Mouse (Mus musculus) forebrain, embryonic 16.5 days (tissue): ENCODE data around the gene Eri3. TPM values are rescaled to one million over a fixed set of nuclear protein-coding genes. Genes with fewer than 3 reads are reported as not detected.

Experiments used
- ATAC-seq: fragments of 200-750 bp; cut with Nextera tagmentation; 2 replicates; pipeline ENCODE4 v1.8.0; 2017; ENCODE audit warnings: mild to moderate bottlenecking, moderate library complexity
- H3K27ac ChIP-seq: fragments of 300-500 bp; sonication (generic); 2 replicates; pipeline ENCODE4 v1.5.1; 2014; ENCODE audit warnings: low read length, control low read depth
- H3K27me3 ChIP-seq: fragments of 300-500 bp; sonication (generic); replicated peaks from 2 replicates; pipeline ENCODE4 v1.6.1; 2014; ENCODE audit warnings: low read length; ENCODE audit not compliant: control insufficient read depth, insufficient read depth
- H3K36me3 ChIP-seq: fragments of 300-500 bp; sonication (generic); 2 replicates; pipeline ENCODE4 v1.6.1; 2014; ENCODE audit not compliant: control insufficient read depth, insufficient read depth
- H3K4me1 ChIP-seq: fragments of 300-500 bp; sonication (generic); replicated peaks from 2 replicates; pipeline ENCODE4 v1.6.1; 2014; ENCODE audit warnings: low read length; ENCODE audit not compliant: control insufficient read depth, insufficient read depth
- H3K4me2 ChIP-seq: fragments of 300-500 bp; sonication (generic); 2 replicates; pipeline ENCODE4 v1.6.1; 2014; ENCODE audit warnings: mild to moderate bottlenecking, low read length, control low read depth
- H3K4me3 ChIP-seq: fragments of 300-500 bp; sonication (generic); replicated peaks from 2 replicates; pipeline ENCODE4 v1.5.1; 2014; ENCODE audit warnings: mild to moderate bottlenecking, low read length, control low read depth
- H3K9ac ChIP-seq: fragments of 300-500 bp; sonication (generic); replicated peaks from 2 replicates; pipeline ENCODE4 v1.6.1; 2014; ENCODE audit warnings: low read depth, low read length, control low read depth
- H3K9me3 ChIP-seq: fragments of 300-500 bp; sonication (generic); 2 replicates; pipeline ENCODE4 v1.6.1; 2016; ENCODE audit warnings: low read length; ENCODE audit not compliant: control insufficient read depth
- WGBS: fragments of 180-500 bp; shearing (Covaris S2); extraction: QIAGEN DNeasy Blood & Tissue Kit; methylation state at CpG from one replicate; pipeline ENCODE4 v1.1.7; 2014; 5-methylcytosine and 5-hydroxymethylcytosine counted together
- polyA plus RNA-seq: library from polyadenylated mRNA; unstranded; fragments of >200 nt; fragmentation: Nextera tagmentation; extraction: Ambion mirVana; gene quantifications from 2 replicates; pipeline ENCODE4 v1.2.1, GENCODE M21; 2015

Eri3 gene
- polyA plus RNA-seq, 1 experiment from 2014 or later: 256 TPM

DNA sequence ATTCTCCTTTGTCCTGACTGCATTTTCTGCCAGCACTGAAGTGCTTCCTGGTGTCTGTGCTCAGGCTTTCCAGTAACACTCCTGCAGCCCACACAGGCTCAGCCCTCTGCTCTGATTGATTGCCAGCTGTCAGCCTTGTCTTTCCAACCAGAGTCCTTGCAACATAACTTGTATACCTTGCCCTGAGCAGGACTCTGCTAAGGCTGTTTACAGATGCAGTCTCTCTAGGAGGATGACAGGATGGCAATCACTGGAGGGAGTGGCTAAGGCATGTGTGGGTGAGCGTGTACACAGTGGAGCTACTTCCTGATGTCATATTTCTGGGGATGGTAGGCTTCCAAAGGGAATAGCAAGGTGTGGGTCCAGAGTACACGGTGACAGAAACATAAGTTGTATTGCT, 95.7 kb downstream of the Eri3 start:
- ATAC-seq: peak; percentile 13; the same call in 1 of the 2 replicates

DNA sequence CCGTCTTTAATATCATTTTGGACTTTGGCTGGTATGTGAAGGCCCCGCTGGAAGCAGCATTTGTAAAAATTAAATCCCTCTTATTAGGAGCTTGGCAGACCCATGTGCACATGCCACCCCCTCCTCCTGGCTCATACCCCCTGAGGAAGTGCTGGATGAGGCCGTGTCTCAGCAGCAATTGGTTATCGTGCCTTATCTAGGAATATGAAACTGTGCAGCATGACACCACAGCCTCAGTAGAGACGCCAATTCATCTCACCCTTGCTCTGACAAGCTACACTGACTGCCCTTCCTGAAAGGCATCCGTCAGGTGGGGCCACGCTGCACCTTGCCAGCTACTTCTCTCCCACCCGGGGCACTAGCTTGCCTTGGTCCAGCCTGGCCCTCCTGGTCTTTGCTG, 96.3 kb downstream of the Eri3 start:
- Histone ChIP-seq H3K36me3 (no peaks in the 10 kb centered on the region), H3K27ac (0 out of 2 replicates have a peak overlapping the region, but pooled peaks have one; percentile 9), H3K4me3 (no peak overlapping the region), H3K9ac (0 out of 2 replicates have a peak overlapping the region, but pooled peaks have one; percentile 1), H3K4me1 (peaks cover 46% of the 10 kb centered on the region), H3K9me3 (no peaks in the 10 kb centered on the region), H3K4me2 (no peak overlapping the region), H3K27me3 (no peaks in the 10 kb centered on the region)
- WGBS: 41% methylated on average over 8 of the region's 8 CpGs
- ATAC-seq: no peak

More for the DNA sequence above, 95.7 kb downstream of the Eri3 start:
- H3K27me3 ChIP-seq: no peaks in the 10 kb centered on the region
- peak overlapping the region; percentile 15; the same call in 1 of the 2 replicates for H3K9ac ChIP-seq
- H3K4me1 ChIP-seq: peaks cover 43% of the 10 kb centered on the region
- H3K27ac ChIP-seq: peak overlapping the region; percentile 63
- H3K4me3 ChIP-seq: no peak overlapping the region
- 44% methylated on average over 2 of the region's 2 CpGs for WGBS
- H3K4me2 ChIP-seq: no peak overlapping the region
- H3K36me3 ChIP-seq: no peaks in the 10 kb centered on the region
- H3K9me3 ChIP-seq: no peaks in the 10 kb centered on the region

DNA sequence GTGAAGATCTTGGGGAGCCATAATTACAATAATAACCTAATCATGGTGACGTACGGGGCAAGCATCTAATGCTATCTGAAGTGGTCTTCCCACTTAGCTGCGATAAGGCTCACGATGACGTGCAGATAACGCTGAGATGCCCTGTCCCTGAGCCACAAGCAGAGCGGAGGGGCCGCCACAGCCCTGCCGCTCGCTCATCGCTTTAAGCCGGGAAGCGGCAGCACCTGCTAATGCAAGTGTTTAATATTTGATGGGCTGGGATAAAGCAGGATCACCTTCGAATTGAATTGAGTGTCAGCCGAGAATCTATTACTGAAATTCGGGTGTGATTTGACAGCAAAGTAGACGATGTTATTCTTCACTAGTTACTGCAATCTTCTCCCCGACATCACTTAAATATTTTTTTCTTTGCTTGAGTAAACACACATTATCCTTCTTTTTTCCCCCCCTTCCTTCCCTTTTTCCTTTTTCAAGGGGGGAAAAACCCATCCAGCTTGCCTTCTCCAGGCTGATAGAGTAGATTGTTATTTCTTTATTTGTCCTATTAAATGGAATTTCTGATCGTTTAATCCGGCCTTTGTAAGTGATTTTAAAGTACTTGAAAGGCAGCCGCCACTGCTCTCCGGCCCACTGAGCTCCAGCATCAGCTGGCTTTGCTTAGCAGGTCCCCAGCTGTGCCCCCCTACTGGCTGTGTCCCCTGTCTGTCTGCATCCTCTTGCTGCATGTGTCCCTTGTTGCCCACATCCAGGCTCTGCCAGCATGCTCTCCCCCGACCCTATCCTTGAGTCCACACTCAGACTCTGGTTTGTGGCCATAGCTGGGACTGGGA, 97.0 kb downstream of the Eri3 start:
- Histone ChIP-seq H3K4me1 (peaks cover 52% of the 10 kb centered on the region), H3K4me2 (no peak overlapping the region), H3K36me3 (no peaks in the 10 kb centered on the region), H3K9ac (0 out of 2 replicates have a peak overlapping the region, but pooled peaks have one; percentile 1), H3K4me3 (no peak overlapping the region), H3K27ac (no peak overlapping the region), H3K9me3 (no peaks in the 10 kb centered on the region), H3K27me3 (no peaks in the 10 kb centered on the region)
- no peak for ATAC-seq
- 18% methylated on average over 23 of the region's 23 CpGs for WGBS

DNA sequence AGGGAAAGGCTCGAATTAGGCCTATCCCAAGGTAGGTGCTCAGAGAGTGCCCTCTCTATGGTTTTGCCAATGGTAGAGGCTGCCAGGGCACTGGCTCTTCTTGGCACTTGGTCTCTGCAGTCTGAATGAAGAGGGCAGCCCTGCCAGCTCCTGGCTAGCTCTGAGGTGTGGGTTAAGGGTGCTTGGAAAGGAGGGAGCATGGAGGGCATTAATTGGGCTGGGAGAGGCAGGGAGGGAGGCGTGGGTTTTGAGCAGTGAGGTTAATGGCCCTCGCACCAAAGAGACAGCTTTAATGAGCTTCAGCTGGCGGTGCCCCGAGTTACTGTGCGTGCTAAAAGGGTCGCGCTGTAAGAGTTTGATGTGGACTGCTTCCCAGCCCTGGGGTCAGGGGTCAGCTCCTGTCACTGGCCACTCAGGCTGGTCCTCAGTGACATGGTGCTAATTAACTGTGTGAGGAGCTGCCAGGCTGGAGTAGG, 101.5 kb downstream of the Eri3 start:
- Histone ChIP-seq H3K27me3 (no peaks in the 10 kb centered on the region), H3K4me2 (no peak overlapping the region), H3K27ac (no peak overlapping the region), H3K9me3 (no peaks in the 10 kb centered on the region), H3K9ac (no peak overlapping the region), H3K4me3 (no peak overlapping the region), H3K4me1 (peaks cover 47% of the 10 kb centered on the region), H3K36me3 (no peaks in the 10 kb centered on the region)
- WGBS: 13% methylated on average over 8 of the region's 8 CpGs
- ATAC-seq: peak; percentile 62

DNA sequence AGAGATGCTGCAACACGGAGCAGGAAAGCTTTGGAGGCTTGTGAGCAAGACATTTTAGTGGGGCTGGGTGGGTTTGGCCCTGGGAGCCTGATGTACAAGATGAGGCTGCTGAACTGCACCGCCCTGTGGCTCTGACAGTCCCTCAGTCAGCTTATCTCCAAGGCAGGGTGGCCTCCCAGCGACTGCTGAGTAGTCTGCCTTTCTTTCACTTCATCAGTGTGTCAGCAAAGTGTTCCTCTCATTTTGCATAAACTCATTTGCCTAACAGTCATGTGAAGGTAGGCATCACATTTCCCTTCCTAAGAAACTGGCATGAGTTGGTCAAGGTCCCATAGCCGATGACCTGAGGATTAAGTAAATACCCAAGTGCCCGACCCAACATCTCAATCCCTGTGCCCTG, 102.6 kb downstream of the Eri3 start:
- Histone ChIP-seq H3K27me3 (no peaks in the 10 kb centered on the region), H3K9me3 (no peaks in the 10 kb centered on the region), H3K4me1 (peaks cover 47% of the 10 kb centered on the region), H3K4me2 (no peak overlapping the region), H3K4me3 (no peak overlapping the region), H3K9ac (no peak overlapping the region), H3K36me3 (no peaks in the 10 kb centered on the region), H3K27ac (no peak overlapping the region)
- ATAC-seq: no peak
- WGBS: 54% methylated on average over 5 of the region's 5 CpGs

DNA sequence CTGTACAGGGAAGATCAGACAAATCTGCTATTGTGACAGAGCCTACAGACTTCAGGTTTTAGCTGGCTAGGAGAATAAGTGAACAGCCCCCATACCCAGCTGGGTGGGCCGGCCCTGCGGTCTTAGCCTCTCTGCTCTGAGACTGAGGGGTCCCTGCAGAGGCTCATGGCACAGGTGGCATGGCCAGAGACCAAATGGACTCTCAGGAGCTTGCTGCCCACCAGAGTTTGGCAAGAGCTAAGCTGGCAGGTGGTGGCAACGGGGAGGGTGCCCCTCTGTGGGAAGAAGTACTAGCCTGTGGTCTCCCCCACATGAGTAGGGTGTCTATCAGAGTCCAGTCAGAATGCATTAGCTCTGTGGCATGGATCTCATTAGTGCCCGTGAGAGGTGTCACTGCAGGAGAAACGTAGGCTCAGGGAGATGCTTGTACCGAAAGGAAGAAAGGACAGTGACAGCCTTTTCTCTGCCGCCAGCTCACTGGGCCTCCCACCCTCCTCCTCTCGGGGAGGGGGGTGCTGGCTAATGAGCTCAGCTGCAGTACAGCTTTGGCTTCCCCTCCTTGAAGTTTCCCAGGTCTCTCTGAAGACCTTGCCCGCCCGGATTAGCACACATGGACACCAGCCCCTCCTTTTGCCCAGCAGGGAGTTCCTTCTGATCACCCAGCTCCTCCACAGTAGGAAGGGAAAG, 104.0 kb downstream of the Eri3 start:
- H3K27ac ChIP-seq: peak overlapping the region; percentile 21; the same call in 1 of the 2 replicates
- H3K4me1 ChIP-seq: peaks cover 53% of the 10 kb centered on the region
- no peak for ATAC-seq

DNA sequence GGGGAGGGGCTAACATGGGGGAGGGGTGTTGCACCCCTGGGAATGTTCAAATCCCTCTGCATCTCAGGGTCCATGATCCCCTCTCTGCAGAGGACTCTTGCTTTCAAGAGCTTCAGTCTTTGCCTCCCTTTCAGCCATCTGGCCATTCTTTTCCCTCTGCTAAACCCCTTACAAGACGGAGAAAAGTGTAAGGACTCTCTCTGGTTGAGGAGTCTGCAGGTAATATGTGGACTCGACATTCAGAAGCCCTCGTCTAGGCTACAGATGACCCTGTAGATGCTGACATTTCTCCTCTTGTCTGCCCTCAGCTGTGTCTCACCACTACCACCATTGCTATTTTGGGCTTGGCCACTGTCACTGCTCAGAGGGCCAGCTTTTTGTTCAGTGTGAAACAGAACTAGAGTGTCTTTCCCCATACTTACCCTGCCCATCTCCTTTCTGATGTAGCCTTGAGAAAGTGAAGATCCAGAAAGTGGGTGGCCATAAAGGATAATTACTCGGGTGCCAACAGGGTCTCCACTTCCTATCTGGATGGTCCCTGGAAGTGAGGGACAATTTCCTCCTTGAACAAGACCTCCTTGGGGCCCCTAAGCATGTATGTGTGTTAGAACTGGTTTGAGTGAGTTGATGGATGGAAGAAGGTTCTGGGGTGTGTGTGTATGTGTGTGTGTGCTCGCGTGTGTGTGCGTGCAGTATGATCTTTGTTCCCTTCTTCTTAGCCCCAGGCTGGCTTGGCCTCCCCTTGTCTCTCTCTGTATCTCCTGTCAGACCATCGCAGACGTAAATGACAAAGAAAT, 104.7 kb downstream of the Eri3 start:
- no peaks in the 10 kb centered on the region for H3K9me3 ChIP-seq
- 45% methylated on average over 9 of the region's 9 CpGs for WGBS
- no peaks in the 10 kb centered on the region for H3K36me3 ChIP-seq
- no peak overlapping the region for H3K9ac ChIP-seq
- peaks cover 53% of the 10 kb centered on the region for H3K4me1 ChIP-seq
- ATAC-seq: no peak
- H3K4me3 ChIP-seq: no peak overlapping the region
- H3K4me2 ChIP-seq: no peak overlapping the region
- H3K27ac ChIP-seq: peak overlapping the region; percentile 21; the same call in 1 of the 2 replicates
- H3K27me3 ChIP-seq: no peaks in the 10 kb centered on the region

More for the DNA sequence above, 104.0 kb downstream of the Eri3 start:
- Histone ChIP-seq H3K9me3 (no peaks in the 10 kb centered on the region), H3K36me3 (no peaks in the 10 kb centered on the region), H3K9ac (no peak overlapping the region), H3K4me2 (no peak overlapping the region), H3K4me3 (no peak overlapping the region), H3K27me3 (no peaks in the 10 kb centered on the region)
- 4% methylated on average over 10 of the region's 10 CpGs for WGBS

DNA sequence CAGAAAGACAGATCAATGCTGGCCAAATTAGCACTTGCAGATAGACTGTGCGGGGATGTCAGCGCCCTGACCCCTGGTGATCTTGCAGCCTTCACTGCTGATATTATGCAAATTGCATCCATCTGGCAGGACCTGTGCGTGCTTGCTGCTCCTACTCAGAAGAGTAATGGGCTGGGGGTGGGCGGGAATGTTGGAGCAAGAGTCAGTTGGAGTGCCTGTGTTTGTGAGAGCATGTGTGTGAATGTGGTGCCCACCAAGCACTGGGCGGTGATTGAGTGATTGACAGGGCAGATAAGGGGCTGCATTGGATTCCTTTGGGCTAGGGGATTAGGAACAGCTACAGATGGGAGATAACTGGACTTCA, 105.3 kb downstream of the Eri3 start:
- H3K27ac ChIP-seq: 0 out of 2 replicates have a peak overlapping the region, but pooled peaks have one; percentile 6
- no peaks in the 10 kb centered on the region for H3K9me3 ChIP-seq
- H3K4me2 ChIP-seq: no peak overlapping the region
- ATAC-seq: no peak
- WGBS: 37% methylated on average over 5 of the region's 5 CpGs
- no peak overlapping the region for H3K9ac ChIP-seq
- no peak overlapping the region for H3K4me3 ChIP-seq
- H3K27me3 ChIP-seq: no peaks in the 10 kb centered on the region
- H3K36me3 ChIP-seq: no peaks in the 10 kb centered on the region
- H3K4me1 ChIP-seq: peaks cover 53% of the 10 kb centered on the region
